Mouse (Mus musculus) heart, adult 11 months (tissue): ENCODE results near the gene Frat2.
A peak's percentile ranks its signal among the peaks of the same experiment; 100 is the strongest.

ENCODE experiments used
- DNase-seq: peaks from one replicate; pipeline ENCODE4 v3.0.0; 2022

Frat2 gene

GRCm38 (mm10) chr19:41842706-41843105 is 5.2 kb downstream of the Frat2 start:
- no peak for DNase-seq

- no peak for DNase-seq
Measured at GRCm38 (mm10) chr19:41842196-41842595, 5.7 kb downstream of the Frat2 start.

- no peak for DNase-seq
Measured at GRCm38 (mm10) chr19:41841105-41841750, 6.7 kb downstream of the Frat2 start.

GRCm38 (mm10) chr19:41839685-41840084 is 8.2 kb downstream of the Frat2 start:
- no peak for DNase-seq

GRCm38 (mm10) chr19:41838808-41839207 is 9.1 kb downstream of the Frat2 start:
- no peak for DNase-seq

GRCm38 (mm10) chr19:41837917-41838261 is 10.0 kb downstream of the Frat2 start:
- no peak for DNase-seq

GRCm38 (mm10) chr19:41837194-41837916 is 10.6 kb downstream of the Frat2 start:
- no peak for DNase-seq

GRCm38 (mm10) chr19:41836719-41837118 is 11.2 kb downstream of the Frat2 start:
- no peak for DNase-seq

GRCm38 (mm10) chr19:41835816-41836215 is 12.1 kb downstream of the Frat2 start:
- peak; percentile 93 for DNase-seq

GRCm38 (mm10) chr19:41835407-41835806 is 12.5 kb downstream of the Frat2 start:
- DNase-seq = no peak

- DNase-seq = no peak
Measured at GRCm38 (mm10) chr19:41832501-41833201, 15.3 kb downstream of the Frat2 start.

GRCm38 (mm10) chr19:41831718-41832391 is 16.1 kb downstream of the Frat2 start:
- peak; percentile 88 for DNase-seq

GRCm38 (mm10) chr19:41831101-41831570 is 16.8 kb downstream of the Frat2 start:
- DNase-seq = peak; percentile 91

- DNase-seq = peak; percentile 94
Measured at GRCm38 (mm10) chr19:41830106-41831031, 17.6 kb downstream of the Frat2 start.

- DNase-seq = peak; percentile 99
Measured at GRCm38 (mm10) chr19:41829381-41830105, 18.4 kb downstream of the Frat2 start, which contains the start of gene Frat1. Frat1 (plus strand) TSS chr19:41829970.

- DNase-seq = no peak
Measured at GRCm38 (mm10) chr19:41828941-41829340, 19.0 kb downstream of the Frat2 start.

- no peak for DNase-seq
Measured at GRCm38 (mm10) chr19:41826529-41826928, 21.4 kb downstream of the Frat2 start.

GRCm38 (mm10) chr19:41824950-41825349 is 23.0 kb downstream of the Frat2 start:
- DNase-seq = no peak

GRCm38 (mm10) chr19:41822589-41822988 is 25.3 kb downstream of the Frat2 start:
- no peak for DNase-seq

GRCm38 (mm10) chr19:41821436-41821835 is 26.5 kb downstream of the Frat2 start:
- DNase-seq = no peak

- no peak for DNase-seq
Measured at GRCm38 (mm10) chr19:41818749-41819148, 29.2 kb downstream of the Frat2 start.
